Mouse (Mus musculus) heart, embryonic 15.5 days (tissue): ENCODE measurements around the gene Dnah1. TPM values are rescaled to one million over a fixed set of nuclear protein-coding genes. Genes with fewer than 3 reads are reported as not detected.
A peak's percentile ranks its signal among the peaks of the same experiment; 100 is the strongest.

Experiments
- ATAC-seq: fragments of 200-750 bp; cut with Nextera tagmentation; replicated peaks from 2 replicates; pipeline ENCODE4 v1.8.0; 2017; ENCODE audit warnings: low read depth, moderate TSS enrichment; ENCODE audit not compliant: insufficient number of reproducible peaks, insufficient read depth, low FRiP score
- H3K27ac ChIP-seq: fragments of 300-500 bp; sonication (generic); 2 replicates; pipeline ENCODE4 v1.5.1; 2015; ENCODE audit warnings: mild to moderate bottlenecking, inconsistent platforms
- H3K27me3 ChIP-seq: fragments of 300-500 bp; sonication (generic); 2 replicates; pipeline ENCODE4 v1.6.1; 2015; ENCODE audit warnings: inconsistent platforms
- H3K36me3 ChIP-seq: fragments of 300-500 bp; sonication (generic); 2 replicates; pipeline ENCODE4 v1.6.1; 2015; ENCODE audit warnings: mild to moderate bottlenecking, inconsistent platforms
- H3K4me1 ChIP-seq: fragments of 300-500 bp; sonication (generic); replicated peaks from 2 replicates; pipeline ENCODE4 v1.6.1; 2015; ENCODE audit warnings: inconsistent platforms
- H3K4me2 ChIP-seq: fragments of 300-500 bp; sonication (generic); 2 replicates; pipeline ENCODE4 v1.6.1; 2015; ENCODE audit warnings: inconsistent platforms, mild to moderate bottlenecking, moderate library complexity
- H3K4me3 ChIP-seq: fragments of 300-500 bp; sonication (generic); 2 replicates; pipeline ENCODE4 v1.5.1; 2015; ENCODE audit warnings: mild to moderate bottlenecking, inconsistent platforms
- H3K9ac ChIP-seq: fragments of 300-500 bp; sonication (generic); 2 replicates; pipeline ENCODE4 v1.6.1; 2015; ENCODE audit warnings: mild to moderate bottlenecking, inconsistent platforms
- H3K9me3 ChIP-seq: fragments of 300-500 bp; sonication (generic); replicated peaks from 2 replicates; pipeline ENCODE4 v1.6.1; 2016; ENCODE audit warnings: inconsistent platforms
- WGBS: fragments of 180-500 bp; shearing (Covaris S2); methylation state at CpG from one replicate; pipeline ENCODE4 v1.1.7; 2015; ENCODE audit warnings: mixed read lengths; 5-methylcytosine and 5-hydroxymethylcytosine counted together
- polyA plus RNA-seq: library from polyadenylated mRNA; unstranded; fragments of >200 nt; fragmentation: Nextera tagmentation; extraction: Ambion mirVana; gene quantifications from 2 replicates; pipeline ENCODE4 v1.2.1, GENCODE M21; 2015

Gene Dnah1
- 0.63 and 1.3 TPM in 2 replicates for polyA plus RNA-seq

GRCm38 (mm10) chr14:31323849-31324792 lies at the start of gene Dnah1:
TSS of gene Dnah1 (minus strand) at chr14:31323896.
- Histone ChIP-seq H3K36me3 (no peaks in the 10 kb centered on the region), H3K9me3 (no peaks in the 10 kb centered on the region), H3K27ac (no peak within 1 kb of the TSS), H3K4me2 (peak within 1 kb of the TSS; percentile 69), H3K4me1 (peaks cover 11% of the 10 kb centered on the region; the same call in 1 of the 2 replicates), H3K4me3 (peak within 1 kb of the TSS; percentile 49), H3K9ac (peak within 1 kb of the TSS; percentile 42), H3K27me3 (no peaks in the 10 kb centered on the region)
- ATAC-seq, result peak; percentile 48; the same call in 1 of the 2 replicates
- WGBS, result 29% methylated on average over 28 of the region's 28 CpGs

GRCm38 (mm10) chr14:31369377-31369776 lies 45.7 kb upstream of the Dnah1 start:
- peaks cover 75% of the 10 kb centered on the region for H3K36me3 ChIP-seq

GRCm38 (mm10) chr14:31367951-31368350 lies 44.3 kb upstream of the Dnah1 start:
- Histone ChIP-seq H3K9ac (no peak overlapping the region), H3K4me2 (no peak overlapping the region), H3K36me3 (peaks cover 74% of the 10 kb centered on the region), H3K27ac (no peak overlapping the region), H3K4me3 (no peak overlapping the region), H3K4me1 (no peaks in the 10 kb centered on the region), H3K9me3 (no peaks in the 10 kb centered on the region), H3K27me3 (no peaks in the 10 kb centered on the region)
- no peak for ATAC-seq
- WGBS, result 86% methylated on average over 7 of the region's 7 CpGs

More at GRCm38 (mm10) chr14:31369377-31369776, 45.7 kb upstream of the Dnah1 start:
- WGBS, result 82% methylated on average over 3 of the region's 3 CpGs
- Histone ChIP-seq H3K27me3 (no peaks in the 10 kb centered on the region), H3K27ac (no peak overlapping the region), H3K4me3 (no peak overlapping the region), H3K4me2 (no peak overlapping the region), H3K9ac (no peak overlapping the region), H3K4me1 (no peaks in the 10 kb centered on the region), H3K9me3 (no peaks in the 10 kb centered on the region)
- no peak for ATAC-seq

- Histone ChIP-seq H3K27ac (no peak overlapping the region), H3K27me3 (no peaks in the 10 kb centered on the region), H3K4me1 (no peaks in the 10 kb centered on the region), H3K36me3 (peaks cover 77% of the 10 kb centered on the region), H3K9ac (no peak overlapping the region), H3K9me3 (no peaks in the 10 kb centered on the region), H3K4me3 (no peak overlapping the region), H3K4me2 (no peak overlapping the region)
- ATAC-seq, result no peak
Observed at GRCm38 (mm10) chr14:31365350-31365749, 41.7 kb upstream of the Dnah1 start.

GRCm38 (mm10) chr14:31364589-31364988 lies 40.9 kb upstream of the Dnah1 start:
- Histone ChIP-seq H3K27ac (no peak overlapping the region), H3K9ac (no peak overlapping the region), H3K36me3 (peaks cover 77% of the 10 kb centered on the region), H3K9me3 (no peaks in the 10 kb centered on the region), H3K27me3 (no peaks in the 10 kb centered on the region), H3K4me2 (no peak overlapping the region), H3K4me3 (no peak overlapping the region), H3K4me1 (no peaks in the 10 kb centered on the region)
- WGBS, result 90% methylated on average over 4 of the region's 4 CpGs
- no peak for ATAC-seq

GRCm38 (mm10) chr14:31362236-31362635 lies 38.5 kb upstream of the Dnah1 start:
- Histone ChIP-seq H3K4me2 (no peak overlapping the region), H3K4me1 (no peaks in the 10 kb centered on the region), H3K9me3 (no peaks in the 10 kb centered on the region), H3K27me3 (no peaks in the 10 kb centered on the region), H3K4me3 (no peak overlapping the region), H3K27ac (no peak overlapping the region), H3K36me3 (peaks cover 72% of the 10 kb centered on the region), H3K9ac (no peak overlapping the region)
- WGBS, result 81% methylated on average over 2 of the region's 2 CpGs
- no peak for ATAC-seq

- Histone ChIP-seq H3K4me2 (no peak overlapping the region), H3K27ac (no peak overlapping the region), H3K36me3 (peaks cover 46% of the 10 kb centered on the region), H3K27me3 (no peaks in the 10 kb centered on the region), H3K4me3 (no peak overlapping the region), H3K9ac (no peak overlapping the region), H3K4me1 (peaks cover 7% of the 10 kb centered on the region; the same call in 1 of the 2 replicates), H3K9me3 (no peaks in the 10 kb centered on the region)
- 72% methylated on average over 1 of the region's 1 CpGs for WGBS
- no peak for ATAC-seq
Observed at GRCm38 (mm10) chr14:31345367-31345766, 21.7 kb upstream of the Dnah1 start.

- 0 out of 2 replicates have a peak, but pooled peaks have one; percentile 50 for ATAC-seq
- H3K4me2 ChIP-seq, result peak overlapping the region; percentile 15
- 0 out of 2 replicates have a peak overlapping the region, but pooled peaks have one; percentile 1 for H3K4me3 ChIP-seq
- H3K4me1 ChIP-seq, result peaks cover 14% of the 10 kb centered on the region
- H3K9ac ChIP-seq, result no peak overlapping the region
- no peaks in the 10 kb centered on the region for H3K9me3 ChIP-seq
- no peaks in the 10 kb centered on the region for H3K27me3 ChIP-seq
- H3K36me3 ChIP-seq, result peaks cover 29% of the 10 kb centered on the region
- 43% methylated on average over 8 of the region's 8 CpGs for WGBS
- peak overlapping the region; percentile 78 for H3K27ac ChIP-seq
Observed at GRCm38 (mm10) chr14:31343241-31343640, 19.5 kb upstream of the Dnah1 start.

GRCm38 (mm10) chr14:31337947-31338346 lies 14.3 kb upstream of the Dnah1 start:
- Histone ChIP-seq H3K4me1 (peaks cover 16% of the 10 kb centered on the region), H3K4me2 (peak overlapping the region; percentile 73), H3K4me3 (peak overlapping the region; percentile 81), H3K9ac (peak overlapping the region; percentile 93; the same call in 1 of the 2 replicates), H3K9me3 (no peaks in the 10 kb centered on the region), H3K27ac (0 out of 2 replicates have a peak overlapping the region, but pooled peaks have one; percentile 98), H3K36me3 (peaks cover 9% of the 10 kb centered on the region), H3K27me3 (no peaks in the 10 kb centered on the region)
- ATAC-seq, result no peak

GRCm38 (mm10) chr14:31337406-31337805 lies 13.7 kb upstream of the Dnah1 start:
- H3K27me3 ChIP-seq, result no peaks in the 10 kb centered on the region
- ATAC-seq, result no peak
- 23% methylated on average over 7 of the region's 7 CpGs for WGBS
- H3K9ac ChIP-seq, result peak overlapping the region; percentile 93
- peak overlapping the region; percentile 81 for H3K4me3 ChIP-seq
- H3K9me3 ChIP-seq, result no peaks in the 10 kb centered on the region
- peak overlapping the region; percentile 73 for H3K4me2 ChIP-seq
- peak overlapping the region; percentile 98 for H3K27ac ChIP-seq
- H3K4me1 ChIP-seq, result peaks cover 16% of the 10 kb centered on the region
- peaks cover 9% of the 10 kb centered on the region for H3K36me3 ChIP-seq

- peak within 1 kb of the TSS; percentile 93 for H3K9ac ChIP-seq
- no peaks in the 10 kb centered on the region for H3K27me3 ChIP-seq
- peaks cover 7% of the 10 kb centered on the region for H3K36me3 ChIP-seq
- peaks cover 14% of the 10 kb centered on the region for H3K4me1 ChIP-seq
- H3K27ac ChIP-seq, result peak within 1 kb of the TSS; percentile 98
- WGBS, result under 1% methylated on average over 78 of the region's 78 CpGs
- peak; percentile 96 for ATAC-seq
- peak within 1 kb of the TSS; percentile 81 for H3K4me3 ChIP-seq
- H3K9me3 ChIP-seq, result no peaks in the 10 kb centered on the region
- H3K4me2 ChIP-seq, result peak within 1 kb of the TSS; percentile 73
Observed at GRCm38 (mm10) chr14:31336369-31337155, 12.9 kb upstream of the Dnah1 start, which contains the start of gene Capn7. TSS of gene Capn7 (plus strand) at chr14:31336638.
